Mouse (Mus musculus) embryonic fibroblast, embryonic 13.5 days (primary cell): ENCODE measurements around the gene Apba3.

ENCODE experiments used
- CTCF ChIP-seq: IDR thresholded peaks from 2 replicates; pipeline ENCODE4 v1.5.1; 2011; ENCODE audit warnings: mild to moderate bottlenecking, control low read depth, low read length, moderate library complexity, borderline replicate concordance; ENCODE audit not compliant: insufficient read depth
- POLR2A ChIP-seq: IDR thresholded peaks from 2 replicates; pipeline ENCODE4 v1.6.1; 2011; ENCODE audit warnings: low read depth, mild to moderate bottlenecking, control low read depth, low read length, moderate library complexity

GRCm38 (mm10) chr10:81306837-81307682, 40.3 kb downstream of the Apba3 start:
- TF ChIP-seq POLR2A (no peak), CTCF (no peak)
